Mouse (Mus musculus): ENCODE measurements at regions not wholly inside any gene's neighbourhood (a gene's known extent, or its start where the extent isn't known, plus 50 kb on each side); places are given as distances from the start of the nearest gene placed in this dataset.
"Not testable (repeated sequence)": the region's sequence is repeated elsewhere in the genome, so short reads cannot be mapped to it uniquely, and the experiment has no call there.

GRCm38 (mm10) chr15:90291848-90292247 is 67.7 kb downstream of the Alg10b start:
- no peak for DNase-seq (ENCODE audit: low spot score)

GRCm38 (mm10) chr15:90294353-90294922 is 70.3 kb downstream of the Alg10b start:
- no peak for DNase-seq (ENCODE audit: low spot score)

- DNase-seq (ENCODE audit: low spot score), result no peak
These were observed 74.5 kb downstream of the Alg10b start for GRCm38 (mm10) chr15:90298566-90298965.

- DNase-seq (ENCODE audit: low spot score), result no peak
These were observed 79.3 kb downstream of the Alg10b start for GRCm38 (mm10) chr15:90303393-90303792.

GRCm38 (mm10) chr15:90305051-90305450 is 80.9 kb downstream of the Alg10b start:
- no peak for DNase-seq (ENCODE audit: low spot score)

GRCm38 (mm10) chr15:90306866-90307265 is 82.8 kb downstream of the Alg10b start:
- no peak for DNase-seq (ENCODE audit: low spot score)

- not testable (repeated sequence) for DNase-seq (ENCODE audit: low spot score)
These were observed 84.3 kb downstream of the Alg10b start for GRCm38 (mm10) chr15:90308433-90308832.

GRCm38 (mm10) chr15:90308869-90309268 is 84.8 kb downstream of the Alg10b start:
- DNase-seq (ENCODE audit: low spot score), result no peak

GRCm38 (mm10) chr15:90309664-90310063 is 85.6 kb downstream of the Alg10b start:
- DNase-seq (ENCODE audit: low spot score), result no peak

- DNase-seq (ENCODE audit: low spot score), result no peak
These were observed 97.7 kb downstream of the Alg10b start for GRCm38 (mm10) chr15:90321774-90322173.

GRCm38 (mm10) chr15:90333275-90333674 is 109.2 kb downstream of the Alg10b start:
- DNase-seq (ENCODE audit: low spot score), result no peak

GRCm38 (mm10) chr15:90333766-90334165 is 109.7 kb downstream of the Alg10b start:
- no peak for DNase-seq (ENCODE audit: low spot score)

GRCm38 (mm10) chr15:90334406-90334805 is 110.3 kb downstream of the Alg10b start:
- DNase-seq (ENCODE audit: low spot score), result no peak

GRCm38 (mm10) chr15:90335506-90335905 is 111.4 kb downstream of the Alg10b start:
- no peak for DNase-seq (ENCODE audit: low spot score)

- DNase-seq (ENCODE audit: low spot score), result no peak
These were observed 116.0 kb downstream of the Alg10b start for GRCm38 (mm10) chr15:90340089-90340488.

- DNase-seq (ENCODE audit: low spot score), result no peak
These were observed 117.2 kb downstream of the Alg10b start for GRCm38 (mm10) chr15:90341261-90341660.

- no peak for DNase-seq (ENCODE audit: low spot score)
These were observed 119.7 kb downstream of the Alg10b start for GRCm38 (mm10) chr15:90343771-90344170.

GRCm38 (mm10) chr15:90344956-90345355 is 120.8 kb downstream of the Alg10b start:
- DNase-seq (ENCODE audit: low spot score), result no peak

- DNase-seq (ENCODE audit: low spot score), result no peak
These were observed 122.1 kb downstream of the Alg10b start for GRCm38 (mm10) chr15:90346162-90346561.

GRCm38 (mm10) chr15:90346757-90347156 is 122.6 kb downstream of the Alg10b start:
- no peak for DNase-seq (ENCODE audit: low spot score)

- no peak for DNase-seq (ENCODE audit: low spot score)
These were observed 127.8 kb downstream of the Alg10b start for GRCm38 (mm10) chr15:90351898-90352297.

GRCm38 (mm10) chr15:90365656-90366055 is 141.5 kb downstream of the Alg10b start:
- no peak for DNase-seq (ENCODE audit: low spot score)

- DNase-seq (ENCODE audit: low spot score), result no peak
These were observed 153.8 kb downstream of the Alg10b start for GRCm38 (mm10) chr15:90377959-90378358.

- no peak for DNase-seq (ENCODE audit: low spot score)
These were observed 172.8 kb downstream of the Alg10b start for GRCm38 (mm10) chr15:90396961-90397360.

All from urinary bladder, adult 2 months (tissue).